Mouse (Mus musculus) monocyte, adult 5-6 weeks (primary cell): ENCODE measurements around the gene Mrps33. TPM values are rescaled to one million over a fixed set of nuclear protein-coding genes. Genes with fewer than 3 reads are reported as not detected.

Experiments used
- ATAC-seq: fragments of 153-309, 156-312 bp; replicated peaks from 2 replicates; pipeline ENCODE4 v1.8.0; 2017; ENCODE audit warnings: mild to moderate bottlenecking; ENCODE audit not compliant: low TSS enrichment, insufficient number of reproducible peaks, severe bottlenecking, poor library complexity, low FRiP score
- total RNA-seq: library from RNA; stranded (forward); fragments of 200-1000, 200-491, 200-594 nt; gene quantifications from 3 replicates; pipeline ENCODE4 v1.2.3, GENCODE M21; 2017

The Mrps33 gene
- total RNA-seq, 1 experiment from 2014 or later, result 36.2 TPM

GRCm38 (mm10) chr6:39781766-39782530 lies 28.8 kb downstream of the Mrps33 start:
- ATAC-seq, result peak; percentile 90

GRCm38 (mm10) chr6:39780857-39781666 lies 29.7 kb downstream of the Mrps33 start:
- 0 out of 2 replicates have a peak, but pooled peaks have one; percentile 29 for ATAC-seq

GRCm38 (mm10) chr6:39778506-39778905 lies 32.3 kb downstream of the Mrps33 start:
- no peak for ATAC-seq

GRCm38 (mm10) chr6:39776275-39776674 lies 34.5 kb downstream of the Mrps33 start:
- no peak for ATAC-seq

GRCm38 (mm10) chr6:39775029-39775428 lies 35.8 kb downstream of the Mrps33 start:
- no peak for ATAC-seq

- ATAC-seq, result no peak
Observed at GRCm38 (mm10) chr6:39757229-39757628, 53.6 kb downstream of the Mrps33 start.

Other genes with a start within 250 kb of the Mrps33 start
- 16.8 to 27.2 TPM (median 19.6 TPM) in 3 replicates for gene Adck2, start 237.1 kb downstream of the Mrps33 start, total RNA-seq
- 1.5 TPM in 1 of 3 replicates, not detected in the others for gene Gm42420, start 225.2 kb downstream of the Mrps33 start, total RNA-seq
- 28.3 to 82.2 TPM (median 35.8 TPM) in 3 replicates for gene Ndufb2, start 218.4 kb downstream of the Mrps33 start, total RNA-seq
- gene Braf, start 85.5 kb downstream of the Mrps33 start, total RNA-seq, result 18.2 to 33.8 TPM (median 19.9 TPM) in 3 replicates
- gene Tmem178b, start 62.3 kb upstream of the Mrps33 start, total RNA-seq, result not detected in 3 replicates